Mouse (Mus musculus) midbrain, embryonic 16.5 days (tissue): ENCODE measurements around the gene Sept8. TPM values are rescaled to one million over a fixed set of nuclear protein-coding genes. Genes with fewer than 3 reads are reported as not detected.

Experiments used
- polyA plus RNA-seq: library from polyadenylated mRNA; unstranded; fragments of >200 nt; fragmentation: Nextera tagmentation; extraction: Ambion mirVana; gene quantifications from 2 replicates; pipeline ENCODE4 v1.2.1, GENCODE M21; 2015

The Sept8 gene
- polyA plus RNA-seq, 1 experiment from 2014 or later: 20.7 TPM

Other genes starting within 250 kb of the Sept8 start
- gene Hspa4, start 218.8 kb upstream of the Sept8 start, polyA plus RNA-seq: 37.9 and 38.1 TPM in 2 replicates
- gene Zcchc10, start 194.6 kb upstream of the Sept8 start, polyA plus RNA-seq: 13.7 and 16.1 TPM in 2 replicates
- gene Aff4, start 168.4 kb upstream of the Sept8 start, polyA plus RNA-seq: 42.4 and 53.5 TPM in 2 replicates
- gene Leap2, start 96.1 kb upstream of the Sept8 start, polyA plus RNA-seq: not detected in 2 replicates
- gene Uqcrq, start 88.4 kb upstream of the Sept8 start, polyA plus RNA-seq: 610 and 673 TPM in 2 replicates
- gene Gdf9, start 88.2 kb upstream of the Sept8 start, polyA plus RNA-seq: 1.8 and 3.1 TPM in 2 replicates
- gene Gm10447, start 62.1 kb upstream of the Sept8 start, polyA plus RNA-seq: 0.10 TPM in 1 of 2 replicates, not detected in the other
- 3.0 and 4.5 TPM in 2 replicates for gene Shroom1, start 62.1 kb upstream of the Sept8 start, polyA plus RNA-seq
- gene Gm9837, start 48.8 kb upstream of the Sept8 start, polyA plus RNA-seq: not detected in 2 replicates
- not detected in 2 replicates for gene Gm9945, start 39.1 kb upstream of the Sept8 start, polyA plus RNA-seq
- gene Sowaha, start 39.0 kb upstream of the Sept8 start, polyA plus RNA-seq: 1.1 and 1.6 TPM in 2 replicates
- gene Kif3a, start 48.1 kb downstream of the Sept8 start, polyA plus RNA-seq: 363 and 379 TPM in 2 replicates
- 5.2 and 5.5 TPM in 2 replicates for gene Il4, start 99.4 kb downstream of the Sept8 start, polyA plus RNA-seq
- not detected in 2 replicates for gene Il13, start 115.4 kb downstream of the Sept8 start, polyA plus RNA-seq
- gene Rad50, start 188.1 kb downstream of the Sept8 start, polyA plus RNA-seq: 11.0 and 11.7 TPM in 2 replicates
- gene Il5, start 201.5 kb downstream of the Sept8 start, polyA plus RNA-seq: not detected in 2 replicates